Mouse (Mus musculus) CH12.LX (cell line): Measurements from ENCODE around the gene Trabd2b.

Source experiments
- E2F4 ChIP-seq: IDR thresholded peaks from 2 replicates; pipeline ENCODE4 v1.6.1; 2011; ENCODE audit warnings: low read depth, low read length, improper control_type of control experiment; ENCODE audit not compliant: insufficient replicate concordance
- MAFK ChIP-seq: IDR thresholded peaks from 2 replicates; pipeline ENCODE4 v1.6.1; 2011; ENCODE audit warnings: low read length, improper control_type of control experiment; ENCODE audit not compliant: insufficient replicate concordance
- NELFE ChIP-seq: IDR thresholded peaks from 2 replicates; pipeline ENCODE4 v1.6.1; 2011; ENCODE audit warnings: low read depth, low read length, improper control_type of control experiment
- POLR2A ChIP-seq: IDR thresholded peaks from 2 replicates; pipeline ENCODE4 v1.6.1; 2011; ENCODE audit warnings: low read depth, mild to moderate bottlenecking, improper control_type of control experiment, low read length
- RCOR1 ChIP-seq: conservative IDR thresholded peaks from 2 replicates; pipeline ENCODE4 v1.6.1; 2012; ENCODE audit warnings: low read depth, mild to moderate bottlenecking, inconsistent platforms, low read length, improper control_type of control experiment
- SIN3A ChIP-seq: IDR thresholded peaks from 2 replicates; pipeline ENCODE4 v1.6.1; 2012; ENCODE audit warnings: low read length, improper control_type of control experiment, inconsistent platforms
- TCF12 ChIP-seq: IDR thresholded peaks from 2 replicates; pipeline ENCODE4 v1.6.1; 2014; ENCODE audit warnings: low read depth, mild to moderate bottlenecking, inconsistent platforms, low read length, improper control_type of control experiment
- ZC3H11A ChIP-seq: IDR thresholded peaks from 2 replicates; pipeline ENCODE4 v1.6.1; 2012; ENCODE audit warnings: low read depth, mild to moderate bottlenecking, inconsistent platforms, low read length, improper control_type of control experiment

- TF ChIP-seq NELFE (no peak), POLR2A (no peak), RCOR1 (no peak), MAFK (no peak), E2F4 (no peak), TCF12 (no peak), ZC3H11A (no peak), SIN3A (no peak)
Observed at GRCm38 (mm10) chr4:114550471-114551156, 144.1 kb downstream of the Trabd2b start.
